Mouse (Mus musculus): ENCODE measurements around the gene Mpc1. TPM values are rescaled to one million over a fixed set of nuclear protein-coding genes. Genes with fewer than 3 reads are reported as not detected.
"Not testable (repeated sequence)": the region's sequence is repeated elsewhere in the genome, so short reads cannot be mapped to it uniquely, and the experiment has no call there.

The Mpc1 gene
- polyA plus RNA-seq, 1 experiment from 2014 or later = 209 TPM

DNA sequence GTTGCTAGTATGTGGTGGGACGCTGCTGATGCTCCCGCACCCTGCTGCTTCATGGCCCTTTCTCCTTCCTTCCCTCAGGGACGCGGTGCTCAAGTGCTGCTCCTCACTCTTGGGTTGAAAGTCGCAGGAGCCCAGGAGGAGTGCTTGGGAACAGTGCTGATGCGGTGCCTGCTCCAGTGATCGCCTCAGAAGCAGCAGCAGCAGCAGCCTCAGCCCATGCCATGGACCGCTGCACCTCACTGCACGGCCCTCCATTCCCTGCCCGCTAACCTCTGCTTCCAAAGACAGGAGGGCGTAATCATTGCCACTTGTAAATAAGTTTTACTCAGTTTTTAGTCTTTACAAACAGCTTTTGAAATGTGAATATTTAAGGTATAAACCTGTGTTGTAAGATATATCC, 44.2 kb downstream of the Mpc1 start:
- not testable (repeated sequence) for H3K4me1 ChIP-seq (ENCODE audit: control insufficient read depth, insufficient read depth, low read length); DNase-seq (ENCODE audit: low spot score); H3K9me3 ChIP-seq (ENCODE audit: control insufficient read depth, low read length); H3K4me2 ChIP-seq (ENCODE audit: low read depth, low read length); H3K9ac ChIP-seq (ENCODE audit: low read depth, low read length); ATAC-seq (ENCODE audit: low read depth); H3K27me3 ChIP-seq (replicated peaks; ENCODE audit: control insufficient read depth, insufficient read depth, low read length); H3K4me3 ChIP-seq (ENCODE audit: low read depth, low read length); H3K27ac ChIP-seq (replicated peaks; ENCODE audit: low read depth, low read length)
- 89% methylated on average over 9 of the region's 11 CpGs for WGBS
- peaks cover 27% of the 10 kb centered on the region for H3K36me3 ChIP-seq (ENCODE audit: control insufficient read depth, insufficient read depth, low read length)

DNA sequence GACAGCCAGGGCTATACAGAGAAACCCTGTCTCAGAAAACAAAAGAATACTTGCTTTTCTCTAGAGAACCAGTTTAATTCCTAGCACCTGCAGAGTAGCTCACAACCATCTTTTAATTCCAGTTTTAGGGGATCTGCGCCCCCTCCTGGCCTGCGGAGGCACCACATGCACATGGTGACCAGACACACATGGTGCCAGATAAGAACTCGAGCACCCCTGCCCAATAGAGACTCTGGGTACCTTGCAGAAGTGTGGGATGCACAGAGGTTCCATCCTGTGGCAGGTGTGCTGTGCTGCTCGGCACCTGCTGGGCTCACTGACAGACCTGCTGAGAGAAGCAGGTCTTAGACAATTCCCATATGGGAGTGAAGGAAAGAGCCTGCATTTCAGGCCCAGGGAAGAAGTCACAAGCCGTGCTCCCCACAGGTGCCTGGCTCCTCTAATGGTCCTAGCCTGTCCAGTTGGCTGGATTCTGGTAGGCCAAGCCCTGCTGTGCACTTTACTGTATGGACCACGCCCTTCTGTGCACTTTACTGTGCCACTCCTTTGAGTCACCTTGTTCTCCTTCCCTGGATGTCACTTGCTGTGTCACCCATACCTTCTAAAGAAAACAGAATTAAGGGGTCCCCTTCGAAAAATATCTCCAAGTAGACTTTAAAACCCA, 45.9 kb downstream of the Mpc1 start:
- Histone ChIP-seq H3K4me1 (ENCODE audit: control insufficient read depth, insufficient read depth, low read length) (no peaks in the 10 kb centered on the region), H3K9me3 (ENCODE audit: control insufficient read depth, low read length) (no peaks in the 10 kb centered on the region), H3K27ac (replicated peaks; ENCODE audit: low read depth, low read length) (no peak overlapping the region), H3K36me3 (ENCODE audit: control insufficient read depth, insufficient read depth, low read length) (peaks cover 23% of the 10 kb centered on the region), H3K4me3 (ENCODE audit: low read depth, low read length) (no peak overlapping the region), H3K9ac (ENCODE audit: low read depth, low read length) (no peak overlapping the region), H3K27me3 (replicated peaks; ENCODE audit: control insufficient read depth, insufficient read depth, low read length) (no peaks in the 10 kb centered on the region), H3K4me2 (ENCODE audit: low read depth, low read length) (no peak overlapping the region)
- DNase-seq (ENCODE audit: low spot score) (no peak), ATAC-seq (ENCODE audit: low read depth) (no peak)
- WGBS = 70% methylated on average over 7 of the region's 7 CpGs

DNA sequence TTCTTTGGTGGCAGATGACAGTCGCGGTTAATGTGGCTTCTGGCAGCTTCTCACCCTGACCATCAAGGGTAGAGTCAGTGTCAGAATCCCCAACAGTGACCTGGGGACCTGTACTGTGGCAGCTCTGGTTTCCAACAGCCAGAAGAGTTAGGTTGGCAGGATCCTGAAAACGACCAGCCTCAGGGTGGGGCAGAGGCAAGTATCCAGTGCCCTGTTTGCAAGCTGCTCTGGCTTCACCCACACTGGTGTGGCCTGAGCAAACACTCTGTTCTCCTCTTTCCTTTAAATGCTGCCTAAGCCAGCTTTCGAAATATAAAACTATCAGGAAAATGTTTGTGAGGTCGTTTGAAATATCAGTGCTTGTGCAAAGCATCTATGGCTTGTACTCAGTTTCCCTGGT, 47.9 kb downstream of the Mpc1 start:
- no peak overlapping the region for H3K4me2 ChIP-seq (ENCODE audit: low read depth, low read length)
- H3K9me3 ChIP-seq (ENCODE audit: control insufficient read depth, low read length) = no peaks in the 10 kb centered on the region
- ATAC-seq (ENCODE audit: low read depth) (no peak), DNase-seq (ENCODE audit: low spot score) (no peak)
- peaks cover 15% of the 10 kb centered on the region for H3K36me3 ChIP-seq (ENCODE audit: control insufficient read depth, insufficient read depth, low read length)
- 79% methylated on average over 5 of the region's 5 CpGs for WGBS
- H3K27ac ChIP-seq (replicated peaks; ENCODE audit: low read depth, low read length) = no peak overlapping the region
- H3K9ac ChIP-seq (ENCODE audit: low read depth, low read length) = no peak overlapping the region
- H3K4me3 ChIP-seq (ENCODE audit: low read depth, low read length) = no peak overlapping the region
- no peaks in the 10 kb centered on the region for H3K27me3 ChIP-seq (replicated peaks; ENCODE audit: control insufficient read depth, insufficient read depth, low read length)
- H3K4me1 ChIP-seq (ENCODE audit: control insufficient read depth, insufficient read depth, low read length) = no peaks in the 10 kb centered on the region

DNA sequence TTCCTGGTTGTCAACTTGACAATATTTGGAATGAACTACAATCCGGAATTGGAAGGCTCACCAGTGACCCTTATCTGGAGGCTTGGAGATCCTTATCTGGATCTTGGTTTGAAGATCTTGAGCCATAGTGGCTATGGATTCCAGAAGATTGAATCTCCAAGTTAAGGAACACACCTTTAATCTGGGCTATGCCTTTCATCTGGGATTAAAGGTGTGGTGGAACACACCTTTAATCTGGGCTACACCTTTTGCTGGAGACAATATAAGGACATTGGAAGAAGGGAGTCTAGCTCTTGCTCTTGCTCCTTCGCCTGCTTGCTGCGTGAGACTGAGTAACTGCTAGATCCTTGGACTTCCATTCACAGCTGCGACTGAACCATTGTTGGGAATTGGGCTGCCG, 54.5 kb downstream of the Mpc1 start, which contains the start of gene Prr18:
TSS of gene Prr18 (plus strand) at position 301 of the 400 bp plus-strand sequence.
- not testable (repeated sequence) for H3K36me3 ChIP-seq (ENCODE audit: control insufficient read depth, insufficient read depth, low read length); H3K4me3 ChIP-seq (ENCODE audit: low read depth, low read length); H3K9me3 ChIP-seq (ENCODE audit: control insufficient read depth, low read length); H3K27ac ChIP-seq (replicated peaks; ENCODE audit: low read depth, low read length); ATAC-seq (ENCODE audit: low read depth); H3K9ac ChIP-seq (ENCODE audit: low read depth, low read length); DNase-seq (ENCODE audit: low spot score); H3K4me2 ChIP-seq (ENCODE audit: low read depth, low read length); H3K4me1 ChIP-seq (ENCODE audit: control insufficient read depth, insufficient read depth, low read length)
- WGBS = no CpG with 5 or more reads among the region's 5 CpGs
- H3K27me3 ChIP-seq (replicated peaks; ENCODE audit: control insufficient read depth, insufficient read depth, low read length) = peaks cover 38% of the 10 kb centered on the region

DNA sequence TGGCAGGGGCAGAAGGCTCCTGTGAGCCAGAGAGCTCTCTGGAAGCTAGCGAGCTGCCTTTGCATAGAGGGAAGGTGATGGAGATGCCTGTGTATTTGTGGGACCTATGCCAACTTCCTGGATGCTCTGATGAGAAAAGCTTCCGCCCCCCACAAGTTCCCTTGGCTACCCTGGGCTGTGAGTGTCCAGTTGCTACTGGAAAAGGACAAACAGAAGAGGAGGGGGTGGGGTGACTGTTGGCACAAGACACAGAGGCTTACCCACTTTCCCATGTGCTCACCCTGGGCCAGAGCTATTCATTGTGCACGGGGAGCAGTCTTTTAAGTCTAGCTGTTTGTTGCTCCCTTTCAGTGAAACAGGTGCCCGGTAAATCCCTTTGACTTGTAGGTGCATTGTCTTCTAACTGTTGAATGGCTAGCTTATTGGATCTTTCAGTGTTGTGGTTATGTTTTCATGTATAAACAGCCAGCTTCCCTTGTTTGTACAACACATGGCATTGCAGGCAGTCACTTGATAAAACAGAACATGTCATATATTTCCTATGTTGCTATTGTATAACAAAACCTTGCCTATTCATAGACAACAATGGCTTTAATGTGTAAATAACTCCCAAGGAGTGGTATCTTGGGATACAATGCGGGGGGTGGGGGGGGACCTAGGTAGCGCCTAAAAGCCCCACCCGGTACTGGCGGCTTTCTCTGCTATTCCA, 57.1 kb downstream of the Mpc1 start:
- Histone ChIP-seq H3K27ac (replicated peaks; ENCODE audit: low read depth, low read length) (no peak overlapping the region), H3K27me3 (replicated peaks; ENCODE audit: control insufficient read depth, insufficient read depth, low read length) (peaks cover 43% of the 10 kb centered on the region), H3K4me1 (ENCODE audit: control insufficient read depth, insufficient read depth, low read length) (peaks cover 6% of the 10 kb centered on the region), H3K9ac (ENCODE audit: low read depth, low read length) (no peak overlapping the region; the same call in 1 of the 2 replicates), H3K4me2 (ENCODE audit: low read depth, low read length) (peak overlapping the region; percentile 100), H3K4me3 (ENCODE audit: low read depth, low read length) (peak overlapping the region; percentile 62), H3K36me3 (ENCODE audit: control insufficient read depth, insufficient read depth, low read length) (no peaks in the 10 kb centered on the region), H3K9me3 (ENCODE audit: control insufficient read depth, low read length) (no peaks in the 10 kb centered on the region)
- DNase-seq (ENCODE audit: low spot score) (no peak), ATAC-seq (ENCODE audit: low read depth) (no peak)
- WGBS = 25% methylated on average over 8 of the region's 8 CpGs

DNA sequence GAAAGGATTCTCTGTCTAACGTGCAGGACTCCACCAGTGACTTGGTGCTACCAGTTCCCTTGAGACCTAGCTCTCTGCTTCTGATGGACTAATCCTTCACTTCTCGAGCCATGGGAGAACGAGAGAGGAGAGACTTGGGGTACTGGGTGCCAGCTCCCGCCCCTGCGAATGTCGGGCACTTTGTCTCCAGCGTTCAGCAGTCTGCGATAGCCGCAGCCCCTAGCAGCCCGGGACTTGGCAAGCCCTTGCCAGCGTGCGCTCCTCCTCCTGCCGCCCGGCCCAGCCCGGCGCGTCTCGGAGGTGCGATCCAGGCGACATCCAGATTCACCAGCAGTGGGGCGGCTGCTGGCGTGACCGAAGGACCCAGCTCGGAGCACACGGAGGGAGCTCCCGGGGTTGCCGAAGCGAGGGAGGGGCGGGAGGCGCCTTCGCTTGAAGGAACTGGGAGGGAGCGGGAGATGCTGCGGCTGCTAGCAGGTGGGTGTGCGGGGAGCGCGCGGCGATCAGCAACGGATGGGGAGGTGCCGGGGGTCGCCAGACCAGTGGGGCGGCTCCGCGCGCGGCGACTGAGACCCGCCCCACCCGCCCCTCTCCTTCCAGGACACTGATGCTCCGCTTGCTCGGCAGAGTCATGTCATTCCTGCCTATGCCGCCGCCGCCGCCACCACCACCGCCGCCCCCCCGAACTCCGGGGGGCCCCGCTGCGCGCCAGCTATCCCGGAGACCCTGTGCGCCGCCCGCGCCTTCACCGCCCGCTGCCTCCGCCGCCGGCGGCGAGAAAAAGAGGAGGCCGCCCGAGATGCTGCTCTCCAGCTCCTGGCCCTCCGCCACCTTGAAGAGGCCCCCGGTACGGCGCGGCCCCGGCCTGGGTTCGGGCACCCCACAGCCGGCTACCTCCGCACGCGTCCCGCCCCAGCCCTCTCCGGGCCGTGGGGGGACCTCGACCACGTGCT, 58.0 kb downstream of the Mpc1 start:
- peak overlapping the region; percentile 100 for H3K4me2 ChIP-seq (ENCODE audit: low read depth, low read length)
- 0% methylated on average over 32 of the region's 92 CpGs for WGBS
- peak overlapping the region; percentile 62 for H3K4me3 ChIP-seq (ENCODE audit: low read depth, low read length)
- no peak overlapping the region for H3K27ac ChIP-seq (replicated peaks; ENCODE audit: low read depth, low read length)
- peaks cover 43% of the 10 kb centered on the region for H3K27me3 ChIP-seq (replicated peaks; ENCODE audit: control insufficient read depth, insufficient read depth, low read length)
- peak; percentile 40 for DNase-seq (ENCODE audit: low spot score)
- no peaks in the 10 kb centered on the region for H3K36me3 ChIP-seq (ENCODE audit: control insufficient read depth, insufficient read depth, low read length)
- ATAC-seq (ENCODE audit: low read depth) = peak; percentile 62
- H3K4me1 ChIP-seq (ENCODE audit: control insufficient read depth, insufficient read depth, low read length) = peaks cover 6% of the 10 kb centered on the region
- peak overlapping the region; percentile 71 for H3K9ac ChIP-seq (ENCODE audit: low read depth, low read length)
- no peaks in the 10 kb centered on the region for H3K9me3 ChIP-seq (ENCODE audit: control insufficient read depth, low read length)

DNA sequence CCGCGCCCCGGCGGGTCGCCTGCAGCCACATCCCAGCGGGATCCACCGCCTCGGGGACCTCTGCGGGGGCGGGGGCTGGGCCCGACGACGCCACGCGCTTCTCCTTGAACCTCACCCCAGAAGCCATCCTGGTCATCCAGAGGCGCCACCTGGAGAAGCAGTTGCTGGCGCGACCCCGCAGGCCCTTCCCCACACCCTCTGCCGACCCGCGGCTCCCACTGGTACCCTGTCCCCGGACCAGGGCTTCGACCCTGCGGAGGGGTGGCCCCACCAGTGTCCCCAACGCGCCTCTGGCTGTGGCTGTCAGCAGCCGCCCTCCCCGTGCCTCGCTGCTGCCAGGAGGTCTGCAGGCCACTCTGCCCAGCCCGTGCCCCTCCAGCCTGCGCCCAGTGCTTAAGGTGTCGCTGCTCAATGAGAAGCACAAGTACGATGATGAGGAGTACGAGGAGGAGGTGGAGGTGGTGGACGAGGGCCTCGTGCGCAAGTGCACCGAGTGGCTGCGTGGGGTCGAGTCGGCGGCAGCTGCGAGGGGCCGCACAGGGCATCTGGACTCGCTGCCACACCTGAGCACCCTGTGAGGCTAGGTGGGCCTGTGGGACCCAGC, 58.8 kb downstream of the Mpc1 start:
- Histone ChIP-seq H3K4me3 (ENCODE audit: low read depth, low read length) (peak overlapping the region; percentile 62), H3K27me3 (replicated peaks; ENCODE audit: control insufficient read depth, insufficient read depth, low read length) (peaks cover 43% of the 10 kb centered on the region), H3K27ac (replicated peaks; ENCODE audit: low read depth, low read length) (no peak overlapping the region), H3K9ac (ENCODE audit: low read depth, low read length) (peak overlapping the region; percentile 71), H3K36me3 (ENCODE audit: control insufficient read depth, insufficient read depth, low read length) (no peaks in the 10 kb centered on the region), H3K9me3 (ENCODE audit: control insufficient read depth, low read length) (no peaks in the 10 kb centered on the region), H3K4me2 (ENCODE audit: low read depth, low read length) (peak overlapping the region; percentile 100), H3K4me1 (ENCODE audit: control insufficient read depth, insufficient read depth, low read length) (peaks cover 6% of the 10 kb centered on the region)
- WGBS = 27% methylated on average over 22 of the region's 46 CpGs
- peak; percentile 22; the same call in 1 of the 2 replicates for ATAC-seq (ENCODE audit: low read depth)
- DNase-seq (ENCODE audit: low spot score) = no peak

GRCm38 (mm10) chr17:8342706-8343105, 60.0 kb downstream of the Mpc1 start:
- Histone ChIP-seq H3K4me1 (ENCODE audit: control insufficient read depth, insufficient read depth, low read length) (peaks cover 6% of the 10 kb centered on the region), H3K36me3 (ENCODE audit: control insufficient read depth, insufficient read depth, low read length) (no peaks in the 10 kb centered on the region), H3K9ac (ENCODE audit: low read depth, low read length) (no peak overlapping the region), H3K9me3 (ENCODE audit: control insufficient read depth, low read length) (no peaks in the 10 kb centered on the region), H3K4me3 (ENCODE audit: low read depth, low read length) (no peak overlapping the region), H3K4me2 (ENCODE audit: low read depth, low read length) (no peak overlapping the region), H3K27ac (replicated peaks; ENCODE audit: low read depth, low read length) (no peak overlapping the region), H3K27me3 (replicated peaks; ENCODE audit: control insufficient read depth, insufficient read depth, low read length) (peaks cover 43% of the 10 kb centered on the region)
- DNase-seq (ENCODE audit: low spot score) = no peak
- ATAC-seq (ENCODE audit: low read depth) = no peak
- WGBS = 56% methylated on average over 5 of the region's 5 CpGs

Measured in embryonic facial prominence, embryonic 14.5 days (tissue).